9 mouse cellular contexts compared by ENCODE assay signal in genomic region chr13:54247545-54247944, GRCm38 (mm10). TPM values are rescaled to one million over a fixed set of nuclear protein-coding genes. Genes with fewer than 3 reads are reported as not detected.
DNase-seq lines count a peak whose midpoint lies in the region; TF ChIP-seq lines count a peak whose summit lies in the region.
"Had no signal": no experiment of that assay in that cellular context is flagged by ENCODE, and none has a peak within 500 bp of the region (broad histone marks: within the 10 kb centered on the region; RNA-seq: fewer than 3 reads in every experiment).

No protein-coding gene starts in this region.

- intact Hi-C loops in heart, postnatal 25 days (cut with DNase I) = loop anchor here (1.0 to 2.0 kb wide), 3 partner anchors 73 to 200 kb away; no protein-coding TSS in a partner anchor

- in situ Hi-C loops in ES-E14 (cut with MboI; ENCODE audit: low sequenced_read_pairs in 2 of 2, unreplicated experiment in 2 of 2) = loop anchor here in 1 of 2 experiments (5.0 kb wide), 2 partner anchors 130 to 200 kb away; no protein-coding TSS in a partner anchor

- no peaks in the 10 kb centered on the region for H3K4me1 ChIP-seq in ES-E14 (ENCODE audit: control insufficient read depth in 2 of 2, insufficient read depth in 2 of 2, low read length in 2 of 2, poor library complexity in 1 of 2)
- H3K4me1 ChIP-seq in forebrain, embryonic 10.5 days = peaks cover 25% of the 10 kb centered on the region
- H3K4me1 ChIP-seq: liver, embryonic 15.5 days had no signal

- H3K9me3 ChIP-seq in ES-E14 (ENCODE audit: control insufficient read depth, insufficient read depth, low read depth, low read length) = no peaks in the 10 kb centered on the region
- H3K9me3 ChIP-seq in forebrain, embryonic 10.5 days = no peaks in the 10 kb centered on the region
- H3K9me3 ChIP-seq: liver, embryonic 15.5 days had no signal

- peak; percentile 91 for TF ChIP-seq CTCF in brain, embryonic 14.5 days (IDR thresholded peaks at IDR 0.05; ENCODE audit: borderline replicate concordance, extremely low read depth, insufficient read depth, insufficient read length)

- H3K9ac ChIP-seq in ES-E14 (ENCODE audit: insufficient read depth, low read depth, low read length, poor library complexity, severe bottlenecking) = no peak overlapping the region
- H3K9ac ChIP-seq: liver, embryonic 15.5 days had no signal

- no peaks in the 10 kb centered on the region for H3K36me3 ChIP-seq in ES-E14 (ENCODE audit: control insufficient read depth, insufficient read depth, low read length, poor library complexity, severe bottlenecking)
- H3K36me3 ChIP-seq in forebrain, embryonic 10.5 days (replicated peaks) = no peaks in the 10 kb centered on the region
- H3K36me3 ChIP-seq: liver, embryonic 15.5 days had no signal

- DNase-seq in ES-E14 (ENCODE audit: low read depth, low spot score) = peak; percentile 62
- DNase-seq in brain, embryonic 14.5 days (ENCODE audit: low read depth) = peak; percentile 91
- peak; percentile 80 for DNase-seq in forebrain, embryonic 10.5 days (ENCODE audit: extremely low spot score, low spot score)
- DNase-seq in heart, postnatal 25 days (ENCODE audit: low spot score) = peak; percentile 25
- DNase-seq in layer of hippocampus, adult 8-10 months (ENCODE audit: low spot score in 2 of 2) = peak; percentile 77 to 93
- DNase-seq in lung, postnatal 36 days = peak; percentile 87
- peak; percentile 89 for DNase-seq in right cerebral cortex, adult 18-20 months
- peak; percentile 69 for DNase-seq in urinary bladder, postnatal 14 days (ENCODE audit: low spot score)

- TF ChIP-seq POLR2A in brain, embryonic 14.5 days (IDR thresholded peaks at IDR 0.05; ENCODE audit: borderline replicate concordance, extremely low read depth, insufficient read depth, insufficient read length, poor library complexity, severe bottlenecking) = no peak

- WGBS in forebrain, embryonic 10.5 days = 28% methylated on average over 4 of the region's 4 CpGs

- H3K4me3 ChIP-seq in ES-E14 (ENCODE audit: insufficient read depth in 1 of 2, low read depth in 1 of 2, low read length in 2 of 2, poor library complexity in 1 of 2, severe bottlenecking in 1 of 2) = no peak overlapping the region
- no peak overlapping the region for H3K4me3 ChIP-seq in forebrain, embryonic 10.5 days
- H3K4me3 ChIP-seq: liver, embryonic 15.5 days had no signal

- peaks cover 32% of the 10 kb centered on the region for H3K27me3 ChIP-seq in forebrain, embryonic 10.5 days (ENCODE audit: poor library complexity, severe bottlenecking)
- H3K27me3 ChIP-seq: liver, embryonic 15.5 days had no signal

- no peak overlapping the region for H3K27ac ChIP-seq in ES-E14 (ENCODE audit: insufficient read depth, low read depth, low read length, poor library complexity, severe bottlenecking)
- no peak overlapping the region for H3K27ac ChIP-seq in forebrain, embryonic 10.5 days
- H3K27ac ChIP-seq: liver, embryonic 15.5 days had no signal

TF ChIP-seq in ES-E14, 5 proteins besides CTCF, POLR2A, EP300 and RAD21:
- TF ChIP-seq CHD2 (IDR thresholded peaks at IDR 0.05; ENCODE audit: low read depth, low read length) (no peak), ZC3H11A (IDR thresholded peaks at IDR 0.05; ENCODE audit: borderline replicate concordance, low read depth, low read length) (peak; percentile 98)

RNA-seq across cellular contexts. Expression of gene Hrh2, which starts 55.6 kb away (rescaled TPM):
- total RNA-seq in ES-E14 (2012; rRNA removed) = 0.62 and 0.79 TPM in 2 replicates
- 0.96 and 1.0 TPM in 2 replicates for polyA plus RNA-seq in brain, embryonic 14.5 days (2012; rRNA removed)
- 0.06 TPM in 1 of 2 replicates, not detected in the other for polyA plus RNA-seq in forebrain, embryonic 10.5 days (2016; fragmentation: Nextera tagmentation; extraction: Ambion mirVana)
- under 1 TPM; 0.10 to 0.28 TPM for total RNA-seq in heart, postnatal 25 days (2021)
- total RNA-seq in layer of hippocampus, adult 8-10 months (2022) = 10 to 100 TPM in 2 of 4 experiments, 1 to 10 TPM in 2; 6.6 to 10.8 (median 8.9) TPM

Comparison
In these comparisons a context has a peak if more than half of its experiments do, and no peak if none do; other contexts are left out.
1. DNase-seq: peak in every context shown above with its lines; median percentile 91 in brain, embryonic 14.5 days; 89 in right cerebral cortex, adult 18-20 months; 87 in lung, postnatal 36 days; 85 in layer of hippocampus, adult 8-10 months; 80 in forebrain, embryonic 10.5 days; 69 in urinary bladder, postnatal 14 days; 62 in ES-E14; 25 in heart, postnatal 25 days.